In the genomic region with DNA sequence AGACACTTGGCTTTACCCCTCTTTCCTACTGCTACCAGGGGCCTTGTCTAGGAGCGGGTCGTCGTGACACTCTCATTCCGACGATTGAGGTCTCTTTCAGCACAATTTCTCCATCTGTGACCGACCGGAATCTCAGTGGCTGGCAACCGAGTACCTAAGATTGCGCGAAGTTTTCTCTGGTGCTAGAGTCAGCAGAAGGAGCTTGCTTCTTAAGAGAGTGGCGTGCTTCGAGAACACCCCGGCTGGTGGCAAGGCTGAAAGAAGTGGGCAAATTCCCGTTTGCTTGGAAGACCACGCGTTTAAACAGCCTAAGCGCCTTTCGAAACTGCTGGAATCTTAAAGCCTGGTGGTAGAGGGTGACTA, we compare ENCODE assay signal across 8 mouse cellular contexts. TPM values are rescaled to one million over a fixed set of nuclear protein-coding genes. Genes with fewer than 3 reads are reported as not detected.
DNase-seq lines count a peak whose midpoint lies in the region; ATAC-seq lines count a peak whose summit lies in the region.

No protein-coding gene starts in this region.

- H3K4me3 ChIP-seq in heart, embryonic 16.5 days (ENCODE audit: low read length), result peak overlapping the region; percentile 83
- peak overlapping the region; percentile 99 for H3K4me3 ChIP-seq in hindbrain, embryonic 10.5 days
- H3K4me3 ChIP-seq in midbrain, embryonic 10.5 days, result peak overlapping the region; percentile 91

- no peaks in the 10 kb centered on the region for H3K27me3 ChIP-seq in heart, embryonic 16.5 days (ENCODE audit: control insufficient read depth, insufficient read depth, low read length)
- H3K27me3 ChIP-seq in hindbrain, embryonic 10.5 days (ENCODE audit: insufficient read depth, poor library complexity, severe bottlenecking), result no peaks in the 10 kb centered on the region
- no peaks in the 10 kb centered on the region for H3K27me3 ChIP-seq in midbrain, embryonic 10.5 days (ENCODE audit: low read depth, poor library complexity, severe bottlenecking)

- 5% methylated on average over 18 of the region's 18 CpGs for WGBS in heart, embryonic 16.5 days
- WGBS in hindbrain, embryonic 10.5 days, result 11% methylated on average over 18 of the region's 18 CpGs
- WGBS in midbrain, embryonic 10.5 days, result 10% methylated on average over 18 of the region's 18 CpGs

- peaks cover 27% of the 10 kb centered on the region for H3K4me1 ChIP-seq in heart, embryonic 16.5 days (ENCODE audit: control insufficient read depth, insufficient read depth, low read length)
- peaks cover 41% of the 10 kb centered on the region for H3K4me1 ChIP-seq in hindbrain, embryonic 10.5 days (replicated peaks)
- H3K4me1 ChIP-seq in midbrain, embryonic 10.5 days, result peaks cover 40% of the 10 kb centered on the region

- no peak for ATAC-seq in heart, embryonic 16.5 days (replicated peaks; ENCODE audit: extremely low read depth, insufficient read depth, low FRiP score)
- no peak for ATAC-seq in inflammation-experienced regulatory T-cells, adult 6 months

- no peak for DNase-seq in heart, adult 18-20 months
- peak; percentile 57 for DNase-seq in MN1 (ENCODE audit: low spot score)
- DNase-seq in hindbrain, embryonic 10.5 days (ENCODE audit: low spot score), result no peak
- no peak for DNase-seq in midbrain, embryonic 10.5 days (ENCODE audit: low spot score)
- DNase-seq in urinary bladder, adult 2 months (ENCODE audit: low spot score), result no peak
- DNase-seq in left cerebral cortex, postnatal 36 days (ENCODE audit: low spot score in 2 of 2), result no peak

- peak overlapping the region; percentile 97 for H3K9ac ChIP-seq in heart, embryonic 16.5 days (ENCODE audit: low read length)

- H3K4me2 ChIP-seq in heart, embryonic 16.5 days (ENCODE audit: low read depth, low read length), result peak overlapping the region; percentile 94

- H3K9me3 ChIP-seq in heart, embryonic 16.5 days (replicated peaks; ENCODE audit: control insufficient read depth, low read length), result no peaks in the 10 kb centered on the region
- H3K9me3 ChIP-seq in hindbrain, embryonic 10.5 days, result no peaks in the 10 kb centered on the region
- no peaks in the 10 kb centered on the region for H3K9me3 ChIP-seq in midbrain, embryonic 10.5 days (replicated peaks)

- intact Hi-C loops in left cerebral cortex, postnatal 36 days (cut with DNase I), result no loop called here

- H3K27ac ChIP-seq in heart, embryonic 16.5 days (ENCODE audit: low read length), result peak overlapping the region; percentile 90
- H3K27ac ChIP-seq in hindbrain, embryonic 10.5 days, result peak overlapping the region; percentile 97
- H3K27ac ChIP-seq in midbrain, embryonic 10.5 days (replicated peaks), result peak overlapping the region; percentile 96

- peaks cover 19% of the 10 kb centered on the region for H3K36me3 ChIP-seq in heart, embryonic 16.5 days (ENCODE audit: control insufficient read depth, insufficient read depth)
- peaks cover 46% of the 10 kb centered on the region for H3K36me3 ChIP-seq in hindbrain, embryonic 10.5 days
- H3K36me3 ChIP-seq in midbrain, embryonic 10.5 days, result peaks cover 41% of the 10 kb centered on the region

RNA-seq across cellular contexts. Expression of a gene that starts 0.3 kb away (rescaled TPM):
- 157 and 171 TPM in 2 replicates for polyA plus RNA-seq in heart, embryonic 16.5 days (2015; fragmentation: Nextera tagmentation; extraction: Ambion mirVana)
- total RNA-seq in heart, adult 18-20 months (2021), result 10 to 100 TPM; 25.2 to 26.9 TPM
- polyA plus RNA-seq in hindbrain, embryonic 10.5 days (2016; fragmentation: Nextera tagmentation; extraction: Ambion mirVana), result 467 and 523 TPM in 2 replicates
- 513 and 531 TPM in 2 replicates for polyA plus RNA-seq in midbrain, embryonic 10.5 days (2016; fragmentation: Nextera tagmentation; extraction: Ambion mirVana)
- polyA plus RNA-seq in inflammation-experienced regulatory T-cells, adult 6 months (2017; shearing (Covaris generic)), result 100 to 1,000 TPM; 131 to 147 (median 146) TPM
- 112 and 134 TPM in 2 replicates for polyA plus RNA-seq in urinary bladder, adult 2 months (2012; rRNA removed)
- 10 to 100 TPM; 35.8 to 37.8 TPM for total RNA-seq in left cerebral cortex, postnatal 36 days (2021)

RNA-seq across cellular contexts. Expression of a gene that starts 0.8 kb away (rescaled TPM):
- polyA plus RNA-seq in heart, embryonic 16.5 days (2015; fragmentation: Nextera tagmentation; extraction: Ambion mirVana), result 17.5 and 17.6 TPM in 2 replicates
- total RNA-seq in heart, adult 18-20 months (2021), result 10 to 100 TPM; 15.3 to 18.3 TPM
- polyA plus RNA-seq in hindbrain, embryonic 10.5 days (2016; fragmentation: Nextera tagmentation; extraction: Ambion mirVana), result 24.4 and 26.0 TPM in 2 replicates
- polyA plus RNA-seq in midbrain, embryonic 10.5 days (2016; fragmentation: Nextera tagmentation; extraction: Ambion mirVana), result 26.3 and 27.1 TPM in 2 replicates
- polyA plus RNA-seq in inflammation-experienced regulatory T-cells, adult 6 months (2017; shearing (Covaris generic)), result 10 to 100 TPM; 22.2 to 22.7 (median 22.5) TPM
- polyA plus RNA-seq in urinary bladder, adult 2 months (2012; rRNA removed), result 32.1 and 33.1 TPM in 2 replicates
- 10 to 100 TPM; 36.7 to 37.6 TPM for total RNA-seq in left cerebral cortex, postnatal 36 days (2021)

RNA-seq across cellular contexts. Expression of a gene that starts 47.9 kb away (rescaled TPM):
- polyA plus RNA-seq in heart, embryonic 16.5 days (2015; fragmentation: Nextera tagmentation; extraction: Ambion mirVana), result 0.28 and 0.65 TPM in 2 replicates
- total RNA-seq in heart, adult 18-20 months (2021), result under 1 TPM in 1 of 2 experiments, not detected in 1; 0.20 TPM
- polyA plus RNA-seq in hindbrain, embryonic 10.5 days (2016; fragmentation: Nextera tagmentation; extraction: Ambion mirVana), result 0.80 and 1.5 TPM in 2 replicates
- polyA plus RNA-seq in midbrain, embryonic 10.5 days (2016; fragmentation: Nextera tagmentation; extraction: Ambion mirVana), result 0.83 and 2.4 TPM in 2 replicates
- 1 to 10 TPM in 2 of 3 experiments, not detected in 1; 1.5 to 2.4 TPM for polyA plus RNA-seq in inflammation-experienced regulatory T-cells, adult 6 months (2017; shearing (Covaris generic))
- polyA plus RNA-seq in urinary bladder, adult 2 months (2012; rRNA removed), result 6.5 and 7.7 TPM in 2 replicates
- 1 to 10 TPM; 2.1 to 2.8 TPM for total RNA-seq in left cerebral cortex, postnatal 36 days (2021)
